Mouse (Mus musculus) cerebellum, postnatal 25 days (tissue): ENCODE data around the gene Runx3.
"Not testable (repeated sequence)": the region's sequence is repeated elsewhere in the genome, so short reads cannot be mapped to it uniquely, and the experiment has no call there.

ENCODE experiments used
- DNase-seq, 2 experiments: peaks; one replicate each; pipeline ENCODE4 v3.0.0; 2021; ENCODE audit warnings: mixed read lengths in 2 of 2

Gene Runx3

GRCm38 (mm10) chr4:135175406-135176120 lies 55.1 kb downstream of the Runx3 start:
- peak in 1 of 2 experiments; percentile 34 for DNase-seq

GRCm38 (mm10) chr4:135177568-135177967 lies 57.1 kb downstream of the Runx3 start:
- DNase-seq: no peak

- peak in 1 of 2 experiments; percentile 46 for DNase-seq
Observed at GRCm38 (mm10) chr4:135179077-135179481, 58.6 kb downstream of the Runx3 start.

- no peak for DNase-seq
Observed at GRCm38 (mm10) chr4:135181819-135182218, 61.4 kb downstream of the Runx3 start.

- DNase-seq: not testable (repeated sequence)
Observed at GRCm38 (mm10) chr4:135184277-135184676, 63.8 kb downstream of the Runx3 start.

- no peak for DNase-seq
Observed at GRCm38 (mm10) chr4:135189452-135190008, 69.1 kb downstream of the Runx3 start.

- DNase-seq: no peak
Observed at GRCm38 (mm10) chr4:135190364-135190763, 69.9 kb downstream of the Runx3 start.

GRCm38 (mm10) chr4:135191185-135191584 lies 70.7 kb downstream of the Runx3 start:
- no peak for DNase-seq

GRCm38 (mm10) chr4:135191604-135192003 lies 71.2 kb downstream of the Runx3 start:
- DNase-seq: no peak

GRCm38 (mm10) chr4:135192841-135193240 lies 72.4 kb downstream of the Runx3 start:
- no peak for DNase-seq

- no peak for DNase-seq
Observed at GRCm38 (mm10) chr4:135197857-135198256, 77.4 kb downstream of the Runx3 start.

- DNase-seq: no peak
Observed at GRCm38 (mm10) chr4:135201771-135202170, 81.3 kb downstream of the Runx3 start.

- peak in 1 of 2 experiments; percentile 37 for DNase-seq
Observed at GRCm38 (mm10) chr4:135203279-135203678, 82.8 kb downstream of the Runx3 start.

- DNase-seq: no peak
Observed at GRCm38 (mm10) chr4:135203806-135204560, 83.5 kb downstream of the Runx3 start.

GRCm38 (mm10) chr4:135204666-135205065 lies 84.2 kb downstream of the Runx3 start:
- DNase-seq: no peak

- no peak for DNase-seq
Observed at GRCm38 (mm10) chr4:135205254-135205653, 84.8 kb downstream of the Runx3 start.

GRCm38 (mm10) chr4:135205711-135206600 lies 85.5 kb downstream of the Runx3 start:
- peak; percentile 74 to 85 for DNase-seq

- no peak for DNase-seq
Observed at GRCm38 (mm10) chr4:135209846-135210245, 89.4 kb downstream of the Runx3 start.

- DNase-seq: peak; percentile 71 to 87
Observed at GRCm38 (mm10) chr4:135219652-135220051, 99.2 kb downstream of the Runx3 start.

- DNase-seq: no peak
Observed at GRCm38 (mm10) chr4:135220641-135221040, 100.2 kb downstream of the Runx3 start.

GRCm38 (mm10) chr4:135221632-135222407 lies 101.4 kb downstream of the Runx3 start:
- no peak for DNase-seq

GRCm38 (mm10) chr4:135223808-135224207 lies 103.4 kb downstream of the Runx3 start:
- DNase-seq: no peak
